Mouse (Mus musculus) CH12.LX (cell line): Measurements from ENCODE around the gene Grem2. TPM values are rescaled to one million over a fixed set of nuclear protein-coding genes. Genes with fewer than 3 reads are reported as not detected.

ENCODE experiments used
- DNase-seq: peaks from one replicate; pipeline ENCODE4 v3.0.0-alpha.2; 2013; ENCODE audit errors: extremely low read depth
- H3K27ac ChIP-seq: 2 replicates; pipeline ENCODE4 v1.5.1; 2012; ENCODE audit warnings: low read depth, mild to moderate bottlenecking, control low read depth, moderate library complexity; ENCODE audit not compliant: insufficient read depth
- H3K27me3 ChIP-seq: replicated peaks from 2 replicates; pipeline ENCODE3; 2012; ENCODE audit warnings: inconsistent platforms
- H3K36me3 ChIP-seq, 2 experiments: replicated peaks in 1 of 2; 2 replicates each; pipeline versions ENCODE3 to v1.6.1; 2012; ENCODE audit warnings: inconsistent platforms in 1 of 2, low read length in 1 of 2, mild to moderate bottlenecking in 1 of 2, mixed read lengths in 1 of 2, moderate library complexity in 1 of 2; ENCODE audit not compliant: control insufficient read depth in 1 of 2, insufficient read depth in 1 of 2
- H3K4me1 ChIP-seq, 2 experiments: 2 replicates each; pipeline ENCODE4 v1.6.1; 2012; ENCODE audit warnings: inconsistent platforms in 1 of 2, moderate library complexity in 1 of 2; ENCODE audit not compliant: insufficient read depth in 2 of 2, control insufficient read depth in 1 of 2
- H3K4me2 ChIP-seq: 2 replicates; pipeline ENCODE4 v1.6.1; 2012; ENCODE audit warnings: low read depth, mild to moderate bottlenecking, control low read depth; ENCODE audit not compliant: poor library complexity, insufficient read depth, severe bottlenecking
- H3K4me3 ChIP-seq, 3 experiments: fragments of 150-350 bp in 1 of 3; sonication (generic) in 1 of 3; replicated peaks in 1 of 3; 2 replicates each; pipeline versions ENCODE3 to v1.5.1; 2011 to 2012; ENCODE audit warnings: low read depth in 2 of 3, low read length in 2 of 3, mild to moderate bottlenecking in 2 of 3, moderate library complexity in 2 of 3, control low read depth in 1 of 3, improper control_type of control experiment in 1 of 3, inconsistent platforms in 1 of 3, mixed read lengths in 1 of 3; ENCODE audit not compliant: poor library complexity in 1 of 3
- H3K79me2 ChIP-seq: replicated peaks from 2 replicates; pipeline ENCODE4 v1.6.1; 2012; ENCODE audit warnings: mild to moderate bottlenecking, moderate library complexity; ENCODE audit not compliant: control insufficient read depth, poor library complexity, insufficient read depth, severe bottlenecking; ENCODE audit errors: extremely low read depth
- H3K9ac ChIP-seq: 2 replicates; pipeline ENCODE4 v1.6.1; 2012; ENCODE audit warnings: low read depth, mild to moderate bottlenecking, control low read depth, moderate library complexity; ENCODE audit not compliant: insufficient read depth
- H3K9me3 ChIP-seq: replicated peaks from 2 replicates; pipeline ENCODE3; 2012; ENCODE audit warnings: low read length, inconsistent platforms, mixed read lengths
- CHD2 ChIP-seq: IDR thresholded peaks from 2 replicates; pipeline ENCODE4 v1.6.1; 2011; ENCODE audit warnings: low read length, improper control_type of control experiment
- CTCF ChIP-seq, 2 experiments: IDR thresholded peaks in 1 of 2; conservative IDR thresholded peaks in 1 of 2; 2 replicates each; pipeline ENCODE4 v1.5.1; 2011 to 2012; ENCODE audit warnings: low read depth in 2 of 2, low read length in 2 of 2, improper control_type of control experiment in 1 of 2, inconsistent platforms in 1 of 2, mild to moderate bottlenecking in 1 of 2, moderate library complexity in 1 of 2
- E2F4 ChIP-seq: IDR thresholded peaks from 2 replicates; pipeline ENCODE4 v1.6.1; 2011; ENCODE audit warnings: low read depth, low read length, improper control_type of control experiment; ENCODE audit not compliant: insufficient replicate concordance
- ELF1 ChIP-seq: IDR thresholded peaks from 2 replicates; pipeline ENCODE4 v1.6.1; 2014; ENCODE audit warnings: low read depth, mild to moderate bottlenecking, inconsistent platforms, low read length, improper control_type of control experiment
- GABPA ChIP-seq: IDR thresholded peaks from 2 replicates; pipeline ENCODE4 v1.6.1; 2012; ENCODE audit warnings: low read depth, low read length, improper control_type of control experiment, inconsistent platforms; ENCODE audit not compliant: insufficient replicate concordance
- MAFK ChIP-seq: IDR thresholded peaks from 2 replicates; pipeline ENCODE4 v1.6.1; 2011; ENCODE audit warnings: low read length, improper control_type of control experiment; ENCODE audit not compliant: insufficient replicate concordance
- MEF2A ChIP-seq: IDR thresholded peaks from 2 replicates; pipeline ENCODE4 v1.6.1; 2014; ENCODE audit warnings: low read depth, mild to moderate bottlenecking, inconsistent platforms, low read length, improper control_type of control experiment, borderline replicate concordance
- MXI1 ChIP-seq: IDR thresholded peaks from 2 replicates; pipeline ENCODE4 v1.6.1; 2011; ENCODE audit warnings: mild to moderate bottlenecking, low read depth, low read length, improper control_type of control experiment
- PAX5 ChIP-seq: IDR thresholded peaks from 2 replicates; pipeline ENCODE4 v1.6.1; 2012; ENCODE audit warnings: low read length, inconsistent platforms, mixed read lengths
- SIN3A ChIP-seq: IDR thresholded peaks from 2 replicates; pipeline ENCODE4 v1.6.1; 2012; ENCODE audit warnings: low read length, improper control_type of control experiment, inconsistent platforms
- SMC3 ChIP-seq: IDR thresholded peaks from 2 replicates; pipeline ENCODE4 v1.6.1; 2011; ENCODE audit warnings: low read depth, low read length, improper control_type of control experiment
- TCF12 ChIP-seq: IDR thresholded peaks from 2 replicates; pipeline ENCODE4 v1.6.1; 2014; ENCODE audit warnings: low read depth, mild to moderate bottlenecking, inconsistent platforms, low read length, improper control_type of control experiment
- UBTF ChIP-seq: IDR thresholded peaks from 2 replicates; pipeline ENCODE4 v1.6.1; 2012; ENCODE audit warnings: low read depth, mild to moderate bottlenecking, inconsistent platforms, low read length, improper control_type of control experiment, moderate library complexity
- ZC3H11A ChIP-seq: IDR thresholded peaks from 2 replicates; pipeline ENCODE4 v1.6.1; 2012; ENCODE audit warnings: low read depth, mild to moderate bottlenecking, inconsistent platforms, low read length, improper control_type of control experiment
- ZKSCAN1 ChIP-seq: IDR thresholded peaks from 2 replicates; pipeline ENCODE4 v1.6.1; 2012; ENCODE audit warnings: low read depth, inconsistent platforms, low read length, improper control_type of control experiment, borderline replicate concordance
- ZNF384 ChIP-seq: IDR thresholded peaks from 2 replicates; pipeline ENCODE4 v1.6.1; 2012; ENCODE audit warnings: low read depth, low read length, improper control_type of control experiment, inconsistent platforms
- dilution Hi-C: fragments of 300-500 bp; cut with MboI; formaldehyde crosslinking; loops from 2 replicates; pipeline ENCODE4 v1.14.3; 2020; ENCODE audit warnings: low sequenced_read_pairs; ENCODE audit not compliant: extremely low pct_unique_long_range_greater_than_20kb, extremely low pct_ligation_motif_present
- in situ Hi-C: fragments of 300-500 bp; cut with MboI; formaldehyde crosslinking; loops from 3 replicates; pipeline ENCODE4 v1.14.3; 2019; ENCODE audit warnings: low sequenced_read_pairs, low pct_ligation_motif_present, low pct_unique_long_range_greater_than_20kb, mixed read lengths
- polyA plus RNA-seq: library from polyadenylated mRNA; unstranded; fragments of >175 nt; gene quantifications from 2 replicates; pipeline ENCODE4 v1.2.1, GENCODE M21; 2012; ENCODE audit warnings: low read depth; ENCODE audit not compliant: insufficient read length
- total RNA-seq, 2 experiments: library from RNA; depleted of rRNA; stranded (reverse); fragments of 300-350 nt in 1 of 2; fragments of >200 nt in 1 of 2; gene quantifications; 2 replicates each; pipeline ENCODE4 v1.2.3; 2012 to 2014

The Grem2 gene
- total and polyA plus RNA-seq, 3 experiments, result not detected

GRCm38 (mm10) chr1:174856188-174856587 lies 65.4 kb downstream of the Grem2 start:
- no peaks in the 10 kb centered on the region for H3K36me3 ChIP-seq
- no peak overlapping the region for H3K9ac ChIP-seq
- no peak for TF ChIP-seq MXI1
- no peak for TF ChIP-seq UBTF
- TF ChIP-seq SMC3, result no peak
- H3K4me2 ChIP-seq, result no peak overlapping the region
- in situ Hi-C loops, result no loop called here
- H3K4me3 ChIP-seq, result no peak overlapping the region
- H3K4me1 ChIP-seq, result peaks cover 0 to 11% of the 10 kb centered on the region in 2 experiments; a peak in 1 of 4 replicates
- no peaks in the 10 kb centered on the region for H3K79me2 ChIP-seq
- no peaks in the 10 kb centered on the region for H3K9me3 ChIP-seq
- H3K27me3 ChIP-seq, result no peaks in the 10 kb centered on the region
- dilution Hi-C loops, result no loop called here
- H3K27ac ChIP-seq, result no peak overlapping the region
- no peak for DNase-seq

- Histone ChIP-seq H3K4me3 (no peak overlapping the region), H3K27ac (no peak overlapping the region), H3K4me2 (no peak overlapping the region), H3K9me3 (no peaks in the 10 kb centered on the region), H3K27me3 (no peaks in the 10 kb centered on the region), H3K36me3 (no peaks in the 10 kb centered on the region), H3K9ac (no peak overlapping the region), H3K79me2 (no peaks in the 10 kb centered on the region), H3K4me1 (no peaks in the 10 kb centered on the region)
- no peak for DNase-seq
- in situ Hi-C loops, result no loop called here
- dilution Hi-C loops, result no loop called here
- TF ChIP-seq E2F4, result no peak
- TF ChIP-seq TCF12, result no peak
- no peak for TF ChIP-seq MAFK
- TF ChIP-seq CHD2, result no peak
- no peak for TF ChIP-seq SIN3A
These were observed 76.8 kb downstream of the Grem2 start for GRCm38 (mm10) chr1:174844786-174845185.

GRCm38 (mm10) chr1:174836861-174837260 lies 84.8 kb downstream of the Grem2 start:
- DNase-seq, result no peak
- no peaks in the 10 kb centered on the region for H3K79me2 ChIP-seq
- H3K4me1 ChIP-seq, result no peaks in the 10 kb centered on the region
- no peak overlapping the region for H3K27ac ChIP-seq
- H3K9me3 ChIP-seq, result no peaks in the 10 kb centered on the region
- no peak overlapping the region for H3K9ac ChIP-seq
- H3K4me2 ChIP-seq, result no peak overlapping the region
- H3K27me3 ChIP-seq, result no peaks in the 10 kb centered on the region
- no peaks in the 10 kb centered on the region for H3K36me3 ChIP-seq
- dilution Hi-C loops (no loop called here), in situ Hi-C loops (no loop called here)
- no peak for TF ChIP-seq CTCF (conservative IDR thresholded peaks at IDR 0.05 in 1 of 2, IDR thresholded peaks at IDR 0.05 in 1 of 2; ENCODE audit: low read depth in 2 of 2, low read length in 2 of 2)
- no peak for TF ChIP-seq PAX5
- TF ChIP-seq ZKSCAN1, result no peak
- TF ChIP-seq GABPA, result no peak
- TF ChIP-seq MEF2A, result no peak
- no peak for TF ChIP-seq CHD2
- no peak for TF ChIP-seq ZC3H11A
- no peak for TF ChIP-seq SMC3
- no peak for TF ChIP-seq ZNF384
- TF ChIP-seq MXI1, result no peak
- TF ChIP-seq ELF1, result no peak
- no peak overlapping the region for H3K4me3 ChIP-seq
